Mouse (Mus musculus) urinary bladder, postnatal 25 days (tissue): Measurements from ENCODE around the gene Slc44a4.
"Not testable (repeated sequence)": the region's sequence is repeated elsewhere in the genome, so short reads cannot be mapped to it uniquely, and the experiment has no call there.

Source experiments
- DNase-seq: peaks from one replicate; pipeline ENCODE4 v3.0.0; 2022; ENCODE audit warnings: low spot score

Slc44a4 gene

GRCm38 (mm10) chr17:34943128-34943815 is 29.0 kb downstream of the Slc44a4 start:
- no peak for DNase-seq

- no peak for DNase-seq
These were observed 30.1 kb downstream of the Slc44a4 start for GRCm38 (mm10) chr17:34944362-34944761.

- DNase-seq, result no peak
These were observed 32.3 kb downstream of the Slc44a4 start for GRCm38 (mm10) chr17:34946486-34947140.

- DNase-seq, result no peak
These were observed 33.3 kb downstream of the Slc44a4 start for GRCm38 (mm10) chr17:34947606-34948005.

- not testable (repeated sequence) for DNase-seq
These were observed 34.7 kb downstream of the Slc44a4 start for GRCm38 (mm10) chr17:34948721-34949552.

- no peak for DNase-seq
These were observed 35.3 kb downstream of the Slc44a4 start for GRCm38 (mm10) chr17:34949553-34949969.

- DNase-seq, result no peak
These were observed 36.5 kb downstream of the Slc44a4 start for GRCm38 (mm10) chr17:34950514-34951455.

GRCm38 (mm10) chr17:34951636-34952377 is 37.5 kb downstream of the Slc44a4 start:
- DNase-seq, result no peak

GRCm38 (mm10) chr17:34952378-34953040 is 38.2 kb downstream of the Slc44a4 start:
- peak; percentile 86 for DNase-seq

GRCm38 (mm10) chr17:34953258-34953657 is 39.0 kb downstream of the Slc44a4 start:
- DNase-seq, result no peak

- DNase-seq, result no peak
These were observed 39.6 kb downstream of the Slc44a4 start for GRCm38 (mm10) chr17:34953904-34954303.

GRCm38 (mm10) chr17:34954831-34955230 is 40.6 kb downstream of the Slc44a4 start:
- no peak for DNase-seq

- DNase-seq, result no peak
These were observed 41.6 kb downstream of the Slc44a4 start for GRCm38 (mm10) chr17:34955884-34956283.

GRCm38 (mm10) chr17:34956340-34956739 is 42.1 kb downstream of the Slc44a4 start:
- DNase-seq, result no peak

GRCm38 (mm10) chr17:34957291-34957690 is 43.0 kb downstream of the Slc44a4 start:
- not testable (repeated sequence) for DNase-seq

GRCm38 (mm10) chr17:34957966-34958365 is 43.7 kb downstream of the Slc44a4 start:
- DNase-seq, result not testable (repeated sequence)

GRCm38 (mm10) chr17:34958734-34959129 is 44.5 kb downstream of the Slc44a4 start:
- DNase-seq, result not testable (repeated sequence)

- DNase-seq, result peak; percentile 66
These were observed 45.0 kb downstream of the Slc44a4 start, which contains the start of gene Hspa1b for GRCm38 (mm10) chr17:34959130-34959778. Gene Hspa1b (minus strand): TSS chr17:34959238.

GRCm38 (mm10) chr17:34959881-34960515 is 45.7 kb downstream of the Slc44a4 start:
- DNase-seq, result no peak
